Mouse (Mus musculus): ENCODE results near the gene Nol8. TPM values are rescaled to one million over a fixed set of nuclear protein-coding genes. Genes with fewer than 3 reads are reported as not detected.
A peak's percentile ranks its signal among the peaks of the same experiment; 100 is the strongest.

The Nol8 gene
- total RNA-seq (2015; ENCODE audit: low replicate concordance): 7.6 and 26.4 TPM in 2 replicates
- total RNA-seq (2017; ENCODE audit: low replicate concordance): 3.3 and 4.4 TPM in 2 replicates

DNA sequence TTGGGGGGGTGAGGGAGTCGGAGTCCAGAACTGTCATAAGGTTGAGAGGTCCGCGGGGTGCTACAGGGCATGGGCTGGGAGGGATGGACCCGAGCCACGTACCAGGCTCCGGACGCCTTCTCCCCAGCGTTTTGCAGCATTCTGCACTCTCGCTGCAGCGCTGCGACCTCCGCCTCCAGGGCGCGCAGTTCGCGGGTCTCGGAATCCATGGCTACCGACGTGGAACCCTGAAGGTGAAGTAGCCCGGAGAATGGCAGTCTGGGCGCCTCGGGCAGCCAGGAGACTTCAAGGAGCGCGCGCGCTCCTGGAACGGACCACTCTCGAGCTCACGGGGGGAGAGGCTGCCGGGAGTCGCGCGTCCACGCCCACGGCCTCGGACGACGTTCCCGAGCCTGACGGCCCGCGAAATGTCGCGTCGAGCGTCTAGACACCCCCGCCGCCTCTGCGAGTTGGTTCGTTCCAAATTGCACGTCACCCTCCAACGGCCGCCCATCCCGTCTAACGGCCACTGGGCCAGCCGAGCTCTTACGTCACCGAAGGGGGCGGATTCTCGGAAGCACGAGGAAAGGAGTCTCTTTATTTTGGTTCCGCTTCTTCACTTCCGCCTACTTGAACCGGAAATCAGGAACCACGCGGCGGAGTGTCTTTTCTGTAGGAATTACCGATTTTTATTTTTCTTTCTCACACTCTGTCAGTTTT is at the start of gene Nol8, which contains the start of gene Cenpp:
Gene Nol8, plus strand, starts transcription at position 598 of the 699 bp plus-strand sequence.
Gene Cenpp, minus strand, starts transcription at position 305 of the 699 bp plus-strand sequence.
- peak; percentile 93 for ATAC-seq (replicated peaks; ENCODE audit: low FRiP score, poor library complexity, severe bottlenecking)

DNA sequence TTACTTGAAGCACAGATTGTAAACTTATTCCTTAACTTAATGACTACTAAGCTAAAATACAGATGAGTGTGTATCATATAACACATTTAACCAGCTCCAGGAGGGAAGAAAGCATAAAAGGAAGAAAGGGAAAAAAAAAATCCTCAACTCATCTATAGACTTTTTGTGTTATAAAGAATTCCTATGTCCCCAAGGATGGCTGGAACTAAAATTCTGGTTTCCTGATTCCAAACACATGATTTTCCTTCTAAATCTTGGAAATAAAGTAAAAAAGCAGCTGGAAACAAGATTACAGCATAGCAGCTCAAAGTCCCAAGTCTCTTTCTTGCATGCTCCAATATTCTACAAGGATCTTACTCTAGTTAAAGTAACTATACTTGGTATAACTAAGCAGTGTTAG is 49.3 kb upstream of the Nol8 start:
- ATAC-seq (replicated peaks; ENCODE audit: low FRiP score, poor library complexity, severe bottlenecking): no peak

- ATAC-seq (replicated peaks; ENCODE audit: low FRiP score, poor library complexity, severe bottlenecking): no peak
These were observed 45.2 kb upstream of the Nol8 start, which contains the start of gene Ogn for GRCm38 (mm10) chr13:49607714-49608113. Gene Ogn (plus strand): TSS chr13:49608046.

DNA sequence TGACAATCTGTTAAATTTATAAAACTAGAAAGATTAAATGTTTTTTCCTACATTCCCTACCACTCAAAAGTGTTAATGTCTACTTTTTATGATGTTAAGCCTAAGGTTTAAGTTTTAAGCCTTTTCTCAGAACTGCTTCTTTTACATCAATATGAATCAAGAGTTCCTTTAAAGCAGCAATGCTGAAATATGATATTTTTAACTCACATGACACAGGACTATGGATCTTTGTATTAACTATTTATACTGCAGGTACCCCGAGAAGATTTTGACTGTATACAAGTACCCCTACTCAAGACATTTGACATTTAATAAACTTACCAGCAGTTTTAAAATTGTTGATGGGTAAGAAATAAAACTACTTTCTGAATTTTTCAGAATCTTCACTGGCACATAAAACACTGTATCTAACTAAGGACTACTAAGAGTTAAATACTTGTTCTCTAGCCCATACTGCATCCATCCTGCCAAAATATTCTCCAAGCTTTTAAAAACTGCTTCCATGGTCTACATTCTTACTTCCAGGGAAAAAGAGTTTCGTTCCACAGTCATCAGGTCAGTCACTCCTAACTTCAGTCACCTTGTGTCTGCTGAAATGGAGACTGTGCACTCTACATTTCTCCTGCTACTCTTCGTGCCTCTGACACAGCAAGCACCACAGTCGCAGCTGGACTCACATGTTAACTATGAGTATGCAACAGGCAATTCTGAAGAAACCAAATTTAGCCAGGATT is 44.1 kb upstream of the Nol8 start:
- ATAC-seq (replicated peaks; ENCODE audit: low FRiP score, poor library complexity, severe bottlenecking): no peak

DNA sequence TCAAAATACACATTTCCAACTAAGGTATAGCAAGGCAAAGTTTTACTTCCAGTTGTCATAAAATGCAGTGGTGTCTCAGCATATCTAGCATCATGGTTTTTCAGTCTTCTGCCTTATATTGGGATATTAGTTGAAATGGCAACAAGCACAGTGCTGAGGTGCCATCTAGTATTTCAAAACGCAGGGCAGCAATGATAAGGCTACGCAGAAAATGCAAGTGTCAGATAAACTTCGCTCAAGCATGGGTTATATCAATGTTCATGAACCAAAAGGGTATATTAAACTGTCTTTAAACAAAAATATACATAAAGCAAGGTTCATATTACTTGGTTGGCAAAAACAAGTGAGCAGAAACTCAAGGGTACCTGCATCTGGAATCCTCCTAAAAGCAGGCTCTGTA is 35.9 kb upstream of the Nol8 start:
- peak; percentile 68 for ATAC-seq (replicated peaks; ENCODE audit: low FRiP score, poor library complexity, severe bottlenecking)

DNA sequence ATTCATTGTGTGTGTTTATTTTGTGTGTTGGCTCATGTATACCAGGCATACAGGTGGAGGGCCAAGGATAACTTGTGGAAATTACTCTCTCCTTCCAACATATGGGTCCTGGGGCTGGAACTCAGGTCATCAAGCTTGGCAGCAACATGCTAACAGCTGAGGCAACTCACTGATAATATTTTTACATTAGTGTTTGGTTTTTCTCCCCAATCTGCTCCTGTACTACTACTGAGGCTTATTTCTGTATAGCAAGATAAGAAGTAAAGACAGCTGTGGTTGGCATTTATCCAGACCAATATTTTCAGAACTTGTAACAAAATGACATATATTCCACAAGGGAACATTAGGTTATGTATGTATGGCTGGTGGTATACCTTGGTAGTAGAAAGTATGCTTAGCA is 34.5 kb upstream of the Nol8 start:
- ATAC-seq (replicated peaks; ENCODE audit: low FRiP score, poor library complexity, severe bottlenecking): peak; percentile 50; the same call in 1 of the 2 replicates

DNA sequence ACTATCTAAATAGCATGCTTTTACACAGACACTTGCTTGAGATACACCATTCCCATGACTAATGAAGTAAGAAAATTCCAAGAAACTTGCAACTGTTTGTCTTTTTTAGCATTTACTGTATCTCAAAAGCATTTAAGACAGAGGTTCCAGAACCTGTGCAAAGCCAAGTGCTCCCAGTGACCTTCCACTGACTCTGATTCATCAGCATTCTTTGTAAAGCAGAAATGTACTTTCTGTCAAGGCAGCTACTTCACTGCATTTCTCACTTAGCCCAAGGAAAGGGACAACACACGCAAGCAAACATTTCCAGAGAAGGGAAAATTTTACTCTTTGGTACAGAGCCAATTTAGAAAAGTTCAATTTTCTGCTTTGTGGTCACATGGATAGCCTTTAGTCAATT is 29.7 kb upstream of the Nol8 start:
- no peak for ATAC-seq (replicated peaks; ENCODE audit: low FRiP score, poor library complexity, severe bottlenecking)

- no peak for ATAC-seq (replicated peaks; ENCODE audit: low FRiP score, poor library complexity, severe bottlenecking)
These were observed 24.7 kb upstream of the Nol8 start for GRCm38 (mm10) chr13:49628167-49628566.

DNA sequence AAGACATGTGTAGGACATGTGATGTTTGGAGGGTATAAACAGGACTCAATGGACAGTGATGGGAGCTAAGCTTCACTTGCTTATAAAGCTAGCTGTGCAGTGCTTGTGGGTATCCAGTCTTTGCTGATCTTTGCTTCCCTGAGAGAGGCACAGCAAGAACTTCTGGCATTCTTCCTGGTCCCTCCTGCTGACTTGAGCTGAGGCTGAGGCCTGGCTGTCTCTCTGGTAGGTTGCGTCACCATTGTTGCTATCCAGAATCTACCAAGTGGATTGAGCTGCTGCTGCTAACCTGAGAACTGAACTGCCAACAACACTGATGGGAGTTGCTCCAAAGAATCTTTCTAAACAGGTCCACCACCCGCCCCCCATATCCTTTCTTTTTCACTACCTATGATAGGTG is 23.8 kb upstream of the Nol8 start:
- ATAC-seq (replicated peaks; ENCODE audit: low FRiP score, poor library complexity, severe bottlenecking): no peak

- ATAC-seq (replicated peaks; ENCODE audit: low FRiP score, poor library complexity, severe bottlenecking): 0 out of 2 replicates have a peak, but pooled peaks have one; percentile 54
These were observed 12.9 kb upstream of the Nol8 start for GRCm38 (mm10) chr13:49639965-49640364.

- no peak for ATAC-seq (replicated peaks; ENCODE audit: low FRiP score, poor library complexity, severe bottlenecking)
These were observed 10.2 kb upstream of the Nol8 start for GRCm38 (mm10) chr13:49642650-49643049.

DNA sequence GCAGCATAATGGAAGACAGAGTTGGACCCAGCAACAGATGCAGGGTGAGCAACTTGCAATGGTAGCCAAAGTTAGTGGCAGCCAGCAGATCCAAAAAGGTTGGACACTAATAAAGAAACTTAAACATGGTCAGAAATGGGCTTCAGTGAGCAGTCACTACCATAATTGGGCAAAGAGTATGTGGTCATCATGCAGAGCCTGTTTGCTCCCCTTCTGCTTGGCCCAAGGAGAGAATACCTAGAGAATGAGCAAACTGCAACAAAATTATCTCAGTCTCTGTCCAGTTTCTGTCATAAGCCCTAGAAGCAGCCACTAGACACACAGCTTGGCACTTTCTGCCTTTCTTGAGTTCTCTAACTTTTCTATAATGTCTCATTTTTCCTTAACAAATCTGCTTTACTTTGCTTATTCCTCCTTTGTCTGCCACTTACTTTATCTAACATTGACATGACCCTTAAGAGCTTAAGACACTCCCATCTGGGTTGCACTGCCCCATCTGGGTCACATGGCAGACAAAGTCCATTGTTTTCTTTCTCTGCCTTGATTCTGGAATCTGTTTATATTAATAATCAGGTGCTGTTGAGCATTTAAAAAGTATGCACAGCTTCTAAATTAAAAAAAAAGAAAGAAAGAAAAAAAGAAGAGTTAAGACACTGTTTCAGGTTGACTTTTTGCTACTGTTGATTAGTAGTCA is 9.1 kb upstream of the Nol8 start:
- ATAC-seq (replicated peaks; ENCODE audit: low FRiP score, poor library complexity, severe bottlenecking): no peak

GRCm38 (mm10) chr13:49644731-49645529 is 7.9 kb upstream of the Nol8 start:
- ATAC-seq (replicated peaks; ENCODE audit: low FRiP score, poor library complexity, severe bottlenecking): no peak

DNA sequence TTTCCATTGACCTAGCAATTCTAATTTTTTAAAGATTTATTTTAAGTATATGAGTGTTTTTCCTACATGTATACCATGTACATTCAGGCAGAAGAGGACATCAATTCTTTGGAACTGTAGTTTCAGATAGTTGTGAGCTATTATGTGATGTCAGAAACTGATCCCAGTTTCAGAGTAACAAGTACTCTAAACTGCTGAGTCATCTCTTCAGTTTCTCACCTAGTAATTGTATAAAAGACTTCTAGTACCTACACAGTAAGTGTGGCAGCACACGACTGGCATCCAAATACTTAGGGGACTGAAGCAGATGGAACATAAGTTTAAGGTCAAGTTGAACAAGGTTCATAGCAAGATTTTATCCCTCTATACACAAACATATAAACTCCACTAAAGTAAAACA is 6.9 kb upstream of the Nol8 start:
- no peak for ATAC-seq (replicated peaks; ENCODE audit: low FRiP score, poor library complexity, severe bottlenecking)

DNA sequence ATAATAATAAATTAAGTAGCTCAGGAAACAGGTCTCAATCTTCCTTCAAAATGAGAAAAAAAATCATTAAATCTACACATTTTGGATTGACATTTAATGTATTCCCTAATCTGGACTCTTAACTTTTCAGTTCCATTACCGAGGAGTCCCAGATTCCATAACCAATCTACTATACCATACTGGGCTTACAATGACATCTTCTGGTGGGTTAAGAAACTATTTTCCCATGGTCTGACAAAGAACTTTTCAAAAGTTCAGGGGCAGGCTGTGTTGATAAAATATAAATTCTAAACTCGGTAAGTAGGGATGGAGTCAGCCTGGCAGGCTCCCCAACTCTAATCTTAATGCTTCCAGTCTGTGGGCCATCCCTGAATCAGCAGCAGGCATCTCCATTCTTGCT is 1.7 kb upstream of the Nol8 start:
- ATAC-seq (replicated peaks; ENCODE audit: low FRiP score, poor library complexity, severe bottlenecking): no peak

GRCm38 (mm10) chr13:49651781-49652351 is 1.0 kb upstream of the Nol8 start:
- no peak for ATAC-seq (replicated peaks; ENCODE audit: low FRiP score, poor library complexity, severe bottlenecking)

- peak; percentile 66 for ATAC-seq (replicated peaks; ENCODE audit: low FRiP score, poor library complexity, severe bottlenecking)
These were observed 283 bp downstream of the Nol8 start for GRCm38 (mm10) chr13:49653180-49653541.

DNA sequence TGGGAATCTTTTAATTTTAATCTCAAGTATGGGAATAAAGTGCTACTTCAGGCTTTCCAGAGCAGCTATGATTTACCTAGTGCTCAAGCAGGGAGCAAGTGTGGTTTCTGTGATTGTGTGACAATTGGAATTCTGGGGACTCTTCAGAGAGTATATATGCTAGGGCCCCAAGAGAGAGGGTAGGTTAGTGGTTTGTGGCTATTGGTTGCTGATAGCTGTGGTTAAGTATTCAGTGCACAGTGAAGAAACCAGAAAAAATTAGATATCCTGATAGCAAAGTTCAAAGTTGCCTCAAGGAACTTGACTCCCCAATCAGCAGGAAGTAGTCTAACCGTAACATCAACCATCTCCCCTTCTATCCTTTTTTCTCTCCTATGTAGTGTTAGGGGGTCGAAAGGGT is 24.9 kb downstream of the Nol8 start:
- ATAC-seq (replicated peaks; ENCODE audit: low FRiP score, poor library complexity, severe bottlenecking): no peak
